Mouse (Mus musculus) adrenal gland, postnatal 36 days (tissue): ENCODE data around the gene Olfr1056. TPM values are rescaled to one million over a fixed set of nuclear protein-coding genes. Genes with fewer than 3 reads are reported as not detected.
"Not testable (repeated sequence)": the region's sequence is repeated elsewhere in the genome, so short reads cannot be mapped to it uniquely, and the experiment has no call there.

Experiments
- DNase-seq, 2 experiments: peaks; one replicate each; pipeline ENCODE4 v3.0.0; 2021; ENCODE audit warnings: mixed read lengths in 1 of 2
- long read RNA-seq, 2 experiments: library from polyadenylated mRNA; stranded (forward); transcript quantifications; one replicate each; pipeline ENCODE4 v2.0.0; 2021; ENCODE audit warnings: borderline sequencing depth in 2 of 2
- total RNA-seq, 2 experiments: library from RNA; stranded (reverse); gene quantifications; 2 replicates each; pipeline ENCODE4 v1.2.3; 2021

The Olfr1056 gene
- not detected for total RNA-seq
- long read RNA-seq, experiment 1, result 0 reads
- long read RNA-seq, experiment 2, result 0 reads

- DNase-seq, result no peak
These were observed at the start of gene Olfr1056 for GRCm38 (mm10) chr2:86362369-86362768. Gene Olfr1056, minus strand, starts transcription at chr2:86362469.

- DNase-seq, result no peak
These were observed 32.8 kb upstream of the Olfr1056 start for GRCm38 (mm10) chr2:86395114-86395513.

- DNase-seq, result not testable (repeated sequence)
These were observed 26.2 kb upstream of the Olfr1056 start, which contains the start of gene Olfr1058 for GRCm38 (mm10) chr2:86388461-86388860. Gene Olfr1058, minus strand, starts transcription at chr2:86388561.

GRCm38 (mm10) chr2:86378293-86378692 lies 16.0 kb upstream of the Olfr1056 start, which contains the start of gene Olfr1057:
Gene Olfr1057, minus strand, starts transcription at chr2:86378393.
- DNase-seq, result no peak

- DNase-seq, result not testable (repeated sequence)
These were observed 4.1 kb upstream of the Olfr1056 start for GRCm38 (mm10) chr2:86366342-86366741.

GRCm38 (mm10) chr2:86351751-86352150 lies 10.5 kb downstream of the Olfr1056 start:
- not testable (repeated sequence) for DNase-seq

GRCm38 (mm10) chr2:86350184-86350583 lies 12.1 kb downstream of the Olfr1056 start, which contains the start of gene Olfr1055:
Gene Olfr1055, minus strand, starts transcription at chr2:86350284.
- DNase-seq, result no peak

- no peak for DNase-seq
These were observed 26.9 kb downstream of the Olfr1056 start, which contains the start of gene Olfr1054 for GRCm38 (mm10) chr2:86335333-86335732. Gene Olfr1054, minus strand, starts transcription at chr2:86335433.

- DNase-seq, result no peak
These were observed 47.1 kb downstream of the Olfr1056 start, which contains the start of gene Olfr1053 for GRCm38 (mm10) chr2:86315184-86315583. Gene Olfr1053, minus strand, starts transcription at chr2:86315284.

Other genes with a start within 250 kb of the Olfr1056 start
- gene Olfr1039, start 226.5 kb downstream of the Olfr1056 start, total RNA-seq, result not detected
- not detected for gene Olfr1040, start 215.7 kb downstream of the Olfr1056 start, total RNA-seq
- gene Olfr1042, start 200.6 kb downstream of the Olfr1056 start, total RNA-seq, result not detected
- gene Olfr1043, start 194.9 kb downstream of the Olfr1056 start, total RNA-seq, result not detected
- not detected for gene Olfr1044, start 184.6 kb downstream of the Olfr1056 start, total RNA-seq
- not detected for gene Olfr52, start 176.8 kb downstream of the Olfr1056 start, total RNA-seq
- gene Olfr1045, start 159.5 kb downstream of the Olfr1056 start, total RNA-seq, result not detected
- not detected for gene Olfr1046, start 143.2 kb downstream of the Olfr1056 start, total RNA-seq
- gene Olfr1047, start 131.1 kb downstream of the Olfr1056 start, total RNA-seq, result not detected
- gene Olfr1048, start 122.2 kb downstream of the Olfr1056 start, total RNA-seq, result not detected
- not detected for gene Olfr1049, start 104.1 kb downstream of the Olfr1056 start, total RNA-seq
- not detected for gene Olfr1051, start 83.4 kb downstream of the Olfr1056 start, total RNA-seq
- not detected for gene Olfr1052, start 70.0 kb downstream of the Olfr1056 start, total RNA-seq
- gene Olfr1053, start 47.2 kb downstream of the Olfr1056 start, total RNA-seq, result not detected
- gene Olfr1054, start 27.0 kb downstream of the Olfr1056 start, total RNA-seq, result not detected
- gene Olfr1055, start 12.2 kb downstream of the Olfr1056 start, total RNA-seq, result not detected
- not detected for gene Olfr1057, start 15.9 kb upstream of the Olfr1056 start, total RNA-seq
- not detected for gene Olfr1058, start 26.1 kb upstream of the Olfr1056 start, total RNA-seq
- not detected for gene Olfr1061, start 51.6 kb upstream of the Olfr1056 start, total RNA-seq
- not detected for gene Olfr1062, start 64.3 kb upstream of the Olfr1056 start, total RNA-seq
- not detected for gene Olfr1065, start 88.1 kb upstream of the Olfr1056 start, total RNA-seq
- gene Olfr1066, start 93.8 kb upstream of the Olfr1056 start, total RNA-seq, result not detected
- not detected for gene Olfr228, start 124.9 kb upstream of the Olfr1056 start, total RNA-seq
- gene Olfr1076, start 146.0 kb upstream of the Olfr1056 start, total RNA-seq, result not detected
- gene Olfr1079, start 180.0 kb upstream of the Olfr1056 start, total RNA-seq, result not detected
- gene Olfr1080, start 195.8 kb upstream of the Olfr1056 start, total RNA-seq, result not detected
- gene Olfr1082, start 236.5 kb upstream of the Olfr1056 start, total RNA-seq, result not detected